Mouse (Mus musculus): ENCODE measurements around the gene Mast4.
A peak's percentile ranks its signal among the peaks of the same experiment; 100 is the strongest.

Mast4 gene

GRCm38 (mm10) chr13:102912867-102913266, 421.4 kb downstream of the Mast4 start:
- DNase-seq, result no peak

GRCm38 (mm10) chr13:102909654-102910418, 424.5 kb downstream of the Mast4 start:
- no peak for DNase-seq

- DNase-seq, result no peak
These were observed 427.7 kb downstream of the Mast4 start for GRCm38 (mm10) chr13:102906661-102907009.

- DNase-seq, result peak; percentile 66 to 70
These were observed 428.2 kb downstream of the Mast4 start for GRCm38 (mm10) chr13:102906004-102906660.

- peak in 1 of 2 experiments; percentile 12 for DNase-seq
These were observed 428.8 kb downstream of the Mast4 start for GRCm38 (mm10) chr13:102905361-102905950.

GRCm38 (mm10) chr13:102903689-102904088, 430.6 kb downstream of the Mast4 start:
- no peak for DNase-seq

- DNase-seq, result no peak
These were observed 432.2 kb downstream of the Mast4 start for GRCm38 (mm10) chr13:102902123-102902522.

- DNase-seq, result no peak
These were observed 433.8 kb downstream of the Mast4 start for GRCm38 (mm10) chr13:102900531-102900930.

GRCm38 (mm10) chr13:102900083-102900420, 434.2 kb downstream of the Mast4 start:
- DNase-seq, result no peak

GRCm38 (mm10) chr13:102899253-102900082, 434.8 kb downstream of the Mast4 start:
- no peak for DNase-seq

GRCm38 (mm10) chr13:102898374-102899131, 435.7 kb downstream of the Mast4 start:
- DNase-seq, result no peak

- DNase-seq, result no peak
These were observed 438.0 kb downstream of the Mast4 start for GRCm38 (mm10) chr13:102896322-102896721.

GRCm38 (mm10) chr13:102895894-102896293, 438.4 kb downstream of the Mast4 start:
- no peak for DNase-seq

- no peak for DNase-seq
These were observed 439.7 kb downstream of the Mast4 start for GRCm38 (mm10) chr13:102894287-102895234.

- no peak for DNase-seq
These were observed 441.5 kb downstream of the Mast4 start for GRCm38 (mm10) chr13:102892783-102893182.

- no peak for DNase-seq
These were observed 444.3 kb downstream of the Mast4 start for GRCm38 (mm10) chr13:102889989-102890388.

- DNase-seq, result no peak
These were observed 444.8 kb downstream of the Mast4 start for GRCm38 (mm10) chr13:102889537-102889936.

GRCm38 (mm10) chr13:102888895-102889490, 445.3 kb downstream of the Mast4 start:
- DNase-seq, result no peak

GRCm38 (mm10) chr13:102888211-102888610, 446.1 kb downstream of the Mast4 start:
- DNase-seq, result no peak

- no peak for DNase-seq
These were observed 446.8 kb downstream of the Mast4 start for GRCm38 (mm10) chr13:102887534-102887933.

- no peak for DNase-seq
These were observed 447.5 kb downstream of the Mast4 start for GRCm38 (mm10) chr13:102886788-102887187.
